Mouse (Mus musculus): ENCODE results near the gene Camk1d. TPM values are rescaled to one million over a fixed set of nuclear protein-coding genes. Genes with fewer than 3 reads are reported as not detected.
A peak's percentile ranks its signal among the peaks of the same experiment; 100 is the strongest.

Gene Camk1d
- polyA plus RNA-seq, 1 experiment from 2014 or later = 3.8 TPM

GRCm38 (mm10) chr2:5676143-5676483 lies 38.2 kb downstream of the Camk1d start:
- H3K27ac ChIP-seq (ENCODE audit: low read depth, low read length) = no peak overlapping the region
- H3K4me3 ChIP-seq (ENCODE audit: low read depth, low read length) = no peak overlapping the region
- ATAC-seq (no peak; the same call in 1 of the 2 replicates), DNase-seq (ENCODE audit: low spot score) (no peak)
- H3K36me3 ChIP-seq (ENCODE audit: control insufficient read depth, insufficient read depth, low read length) = no peaks in the 10 kb centered on the region
- no peaks in the 10 kb centered on the region for H3K27me3 ChIP-seq (replicated peaks; ENCODE audit: control insufficient read depth, insufficient read depth, low read length)
- H3K9me3 ChIP-seq (replicated peaks; ENCODE audit: control insufficient read depth, low read length) = no peaks in the 10 kb centered on the region
- no peak overlapping the region for H3K4me2 ChIP-seq (ENCODE audit: low read length)
- H3K4me1 ChIP-seq (ENCODE audit: control insufficient read depth, insufficient read depth, low read length) = peaks cover 10% of the 10 kb centered on the region
- H3K9ac ChIP-seq (ENCODE audit: low read length) = no peak overlapping the region
- WGBS = 42% methylated on average over 9 of the region's 9 CpGs

DNA sequence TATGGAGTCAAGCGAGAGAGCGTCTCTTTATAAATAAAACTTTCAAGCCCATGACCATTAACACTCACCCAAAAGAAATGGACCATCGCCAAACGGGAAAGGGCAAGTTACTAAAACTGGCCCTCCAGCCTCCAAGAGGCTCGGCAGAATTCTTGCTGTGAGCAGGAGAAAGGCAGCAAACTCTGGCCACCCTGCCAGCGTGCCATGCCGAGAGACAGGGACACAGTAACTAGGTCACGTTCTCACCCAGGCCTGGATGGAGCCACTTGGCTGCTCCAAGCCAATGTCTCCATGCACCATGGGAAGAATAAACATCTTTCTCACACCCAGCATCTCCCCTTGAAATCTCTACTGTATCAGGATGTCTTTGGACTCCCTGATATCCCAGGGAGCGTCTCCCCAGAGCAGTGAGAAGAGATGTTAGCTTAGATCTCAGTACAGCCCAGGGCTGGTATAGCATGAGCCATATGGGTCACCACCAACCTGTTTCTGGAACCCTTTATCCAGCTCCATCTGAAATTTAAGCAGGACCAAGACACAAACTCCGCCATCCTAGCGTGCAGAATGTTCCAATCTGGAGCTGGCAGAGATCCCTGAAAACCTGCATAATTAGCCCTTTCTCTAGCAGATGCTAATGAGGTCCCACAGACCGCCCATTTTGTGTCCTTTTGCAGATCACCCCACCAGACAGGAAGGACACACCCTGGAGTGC lies 38.7 kb downstream of the Camk1d start:
- DNase-seq (ENCODE audit: low spot score) (peak; percentile 81), ATAC-seq (peak; percentile 88)
- Histone ChIP-seq H3K9me3 (replicated peaks; ENCODE audit: control insufficient read depth, low read length) (no peaks in the 10 kb centered on the region), H3K27ac (ENCODE audit: low read depth, low read length) (peak overlapping the region; percentile 36; the same call in 1 of the 2 replicates), H3K9ac (ENCODE audit: low read length) (no peak overlapping the region), H3K27me3 (replicated peaks; ENCODE audit: control insufficient read depth, insufficient read depth, low read length) (no peaks in the 10 kb centered on the region), H3K4me1 (ENCODE audit: control insufficient read depth, insufficient read depth, low read length) (peaks cover 10% of the 10 kb centered on the region), H3K4me2 (ENCODE audit: low read length) (no peak overlapping the region), H3K36me3 (ENCODE audit: control insufficient read depth, insufficient read depth, low read length) (no peaks in the 10 kb centered on the region), H3K4me3 (ENCODE audit: low read depth, low read length) (no peak overlapping the region)
- 66% methylated on average over 12 of the region's 12 CpGs for WGBS

- DNase-seq (ENCODE audit: low spot score) = no peak
- H3K4me2 ChIP-seq (ENCODE audit: low read length) = no peak overlapping the region
- H3K27ac ChIP-seq (ENCODE audit: low read depth, low read length) = no peak overlapping the region
- H3K4me1 ChIP-seq (ENCODE audit: control insufficient read depth, insufficient read depth, low read length) = peaks cover 10% of the 10 kb centered on the region
- H3K4me3 ChIP-seq (ENCODE audit: low read depth, low read length) = no peak overlapping the region
- no peaks in the 10 kb centered on the region for H3K36me3 ChIP-seq (ENCODE audit: control insufficient read depth, insufficient read depth, low read length)
- no peaks in the 10 kb centered on the region for H3K27me3 ChIP-seq (replicated peaks; ENCODE audit: control insufficient read depth, insufficient read depth, low read length)
- ATAC-seq = no peak
- H3K9ac ChIP-seq (ENCODE audit: low read length) = no peak overlapping the region
- no peaks in the 10 kb centered on the region for H3K9me3 ChIP-seq (replicated peaks; ENCODE audit: control insufficient read depth, low read length)
- 90% methylated on average over 9 of the region's 9 CpGs for whole genome bisulfite sequencing
These were observed 39.8 kb downstream of the Camk1d start for GRCm38 (mm10) chr2:5674512-5674911.

GRCm38 (mm10) chr2:5673816-5674215 lies 40.5 kb downstream of the Camk1d start:
- H3K4me3 ChIP-seq (ENCODE audit: low read depth, low read length) = no peak overlapping the region
- H3K9me3 ChIP-seq (replicated peaks; ENCODE audit: control insufficient read depth, low read length) = no peaks in the 10 kb centered on the region
- DNase-seq (ENCODE audit: low spot score) (no peak), ATAC-seq (no peak)
- H3K9ac ChIP-seq (ENCODE audit: low read length) = no peak overlapping the region
- WGBS = 87% methylated on average over 6 of the region's 6 CpGs
- H3K36me3 ChIP-seq (ENCODE audit: control insufficient read depth, insufficient read depth, low read length) = no peaks in the 10 kb centered on the region
- H3K27me3 ChIP-seq (replicated peaks; ENCODE audit: control insufficient read depth, insufficient read depth, low read length) = no peaks in the 10 kb centered on the region
- peaks cover 10% of the 10 kb centered on the region for H3K4me1 ChIP-seq (ENCODE audit: control insufficient read depth, insufficient read depth, low read length)
- H3K4me2 ChIP-seq (ENCODE audit: low read length) = no peak overlapping the region
- no peak overlapping the region for H3K27ac ChIP-seq (ENCODE audit: low read depth, low read length)

DNA sequence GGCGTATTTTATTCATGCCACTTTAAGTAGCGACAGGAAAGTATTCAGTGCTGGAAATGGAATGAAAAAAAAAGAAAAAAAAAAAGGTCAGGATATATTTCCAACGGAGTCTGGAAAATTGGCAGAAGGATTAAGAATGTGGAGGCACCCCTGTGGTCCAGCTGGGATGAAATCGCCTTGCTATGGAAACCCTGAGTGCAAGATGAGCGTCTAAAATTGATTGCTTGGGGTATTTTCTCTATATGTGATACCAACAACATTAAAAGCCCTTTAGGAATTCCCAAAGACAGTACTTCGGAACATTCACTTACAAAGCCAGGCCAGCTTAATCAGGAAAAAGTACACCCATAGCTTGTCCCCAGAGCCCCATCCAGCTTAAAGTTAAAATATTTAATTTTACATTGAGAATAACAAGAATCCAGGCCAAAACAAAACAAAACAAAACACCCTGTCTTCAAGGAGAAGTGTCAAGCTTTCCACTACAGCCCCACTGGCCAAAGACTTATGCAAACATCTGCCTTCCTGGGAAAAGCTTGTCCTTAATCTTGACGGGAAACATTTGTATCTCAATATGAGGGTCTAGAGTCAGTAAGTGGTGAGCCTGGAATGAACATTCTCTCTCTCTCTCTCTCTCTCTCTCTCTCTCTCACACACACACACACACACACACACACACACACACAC lies 41.3 kb downstream of the Camk1d start:
- Histone ChIP-seq H3K27ac (ENCODE audit: low read depth, low read length) (no peak overlapping the region), H3K9me3 (replicated peaks; ENCODE audit: control insufficient read depth, low read length) (no peaks in the 10 kb centered on the region), H3K9ac (ENCODE audit: low read length) (no peak overlapping the region), H3K27me3 (replicated peaks; ENCODE audit: control insufficient read depth, insufficient read depth, low read length) (no peaks in the 10 kb centered on the region), H3K4me2 (ENCODE audit: low read length) (no peak overlapping the region), H3K4me1 (ENCODE audit: control insufficient read depth, insufficient read depth, low read length) (peaks cover 10% of the 10 kb centered on the region), H3K36me3 (ENCODE audit: control insufficient read depth, insufficient read depth, low read length) (no peaks in the 10 kb centered on the region), H3K4me3 (ENCODE audit: low read depth, low read length) (no peak overlapping the region)
- 75% methylated on average over 7 of the region's 7 CpGs for WGBS
- DNase-seq (ENCODE audit: low spot score) = no peak
- ATAC-seq = no peak

GRCm38 (mm10) chr2:5670146-5670545 lies 44.2 kb downstream of the Camk1d start:
- no peak overlapping the region for H3K9ac ChIP-seq (ENCODE audit: low read length)
- H3K4me3 ChIP-seq (ENCODE audit: low read depth, low read length) = no peak overlapping the region
- ATAC-seq (no peak), DNase-seq (ENCODE audit: low spot score) (no peak)
- WGBS = 87% methylated on average over 10 of the region's 10 CpGs
- no peaks in the 10 kb centered on the region for H3K27me3 ChIP-seq (replicated peaks; ENCODE audit: control insufficient read depth, insufficient read depth, low read length)
- H3K27ac ChIP-seq (ENCODE audit: low read depth, low read length) = no peak overlapping the region
- H3K4me2 ChIP-seq (ENCODE audit: low read length) = no peak overlapping the region
- no peaks in the 10 kb centered on the region for H3K9me3 ChIP-seq (replicated peaks; ENCODE audit: control insufficient read depth, low read length)
- H3K4me1 ChIP-seq (ENCODE audit: control insufficient read depth, insufficient read depth, low read length) = no peaks in the 10 kb centered on the region; the same call in 1 of the 2 replicates
- H3K36me3 ChIP-seq (ENCODE audit: control insufficient read depth, insufficient read depth, low read length) = no peaks in the 10 kb centered on the region

DNA sequence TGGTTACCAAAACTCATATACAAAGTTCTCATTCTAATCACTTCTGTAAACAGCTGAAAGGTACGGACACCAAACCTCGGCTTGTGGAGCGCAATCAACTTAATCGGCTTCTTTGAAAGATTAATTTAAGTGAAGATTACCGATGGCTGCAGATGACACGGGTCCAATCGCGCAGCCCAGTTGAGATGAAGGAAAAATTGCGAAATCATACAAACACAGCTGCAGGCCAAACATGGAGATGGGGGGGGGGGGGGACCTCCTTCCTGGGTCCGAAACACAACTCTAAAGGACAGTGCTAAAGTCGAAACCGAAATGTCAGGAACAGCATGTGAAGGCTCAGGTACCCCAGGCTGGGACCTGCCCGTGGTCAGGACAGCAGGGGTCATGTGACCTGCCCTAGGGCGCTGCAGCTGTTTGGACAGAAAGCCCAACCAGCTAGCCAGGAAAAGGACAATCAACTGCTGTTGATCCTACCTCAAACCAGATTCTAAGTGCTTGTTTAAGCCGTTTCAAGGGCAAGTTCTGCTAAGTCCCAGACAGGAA lies 44.7 kb downstream of the Camk1d start:
- no peaks in the 10 kb centered on the region for H3K9me3 ChIP-seq (replicated peaks; ENCODE audit: control insufficient read depth, low read length)
- H3K27me3 ChIP-seq (replicated peaks; ENCODE audit: control insufficient read depth, insufficient read depth, low read length) = no peaks in the 10 kb centered on the region
- WGBS = 89% methylated on average over 15 of the region's 15 CpGs
- no peaks in the 10 kb centered on the region for H3K4me1 ChIP-seq (ENCODE audit: control insufficient read depth, insufficient read depth, low read length)
- ATAC-seq (no peak), DNase-seq (ENCODE audit: low spot score) (no peak)
- H3K9ac ChIP-seq (ENCODE audit: low read length) = no peak overlapping the region
- H3K36me3 ChIP-seq (ENCODE audit: control insufficient read depth, insufficient read depth, low read length) = no peaks in the 10 kb centered on the region
- no peak overlapping the region for H3K4me2 ChIP-seq (ENCODE audit: low read length)
- no peak overlapping the region for H3K4me3 ChIP-seq (ENCODE audit: low read depth, low read length)
- H3K27ac ChIP-seq (ENCODE audit: low read depth, low read length) = no peak overlapping the region

DNA sequence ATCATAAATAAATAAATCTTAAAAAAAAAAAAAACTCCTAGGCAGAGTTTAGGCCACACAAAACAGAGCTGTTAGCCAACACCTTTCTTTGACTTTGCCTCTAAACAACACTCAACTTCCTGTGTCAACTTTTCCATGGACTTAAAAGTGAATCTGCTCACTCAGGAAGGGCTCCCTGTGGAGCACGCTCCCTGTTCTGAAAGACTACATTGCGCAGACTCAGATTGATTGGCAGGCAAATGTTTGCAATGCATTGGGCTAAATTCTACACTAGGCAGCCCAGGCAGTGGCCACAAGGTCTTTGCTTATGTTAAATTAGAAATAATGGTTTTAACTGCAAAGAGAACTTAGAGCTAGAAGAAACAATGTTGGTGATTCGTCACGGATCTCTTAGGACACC lies 45.4 kb downstream of the Camk1d start:
- no peaks in the 10 kb centered on the region for H3K4me1 ChIP-seq (ENCODE audit: control insufficient read depth, insufficient read depth, low read length)
- WGBS = 81% methylated on average over 4 of the region's 4 CpGs
- DNase-seq (ENCODE audit: low spot score) (no peak), ATAC-seq (no peak)
- no peak overlapping the region for H3K9ac ChIP-seq (ENCODE audit: low read length)
- H3K27me3 ChIP-seq (replicated peaks; ENCODE audit: control insufficient read depth, insufficient read depth, low read length) = no peaks in the 10 kb centered on the region
- no peaks in the 10 kb centered on the region for H3K36me3 ChIP-seq (ENCODE audit: control insufficient read depth, insufficient read depth, low read length)
- no peak overlapping the region for H3K27ac ChIP-seq (ENCODE audit: low read depth, low read length)
- no peak overlapping the region for H3K4me3 ChIP-seq (ENCODE audit: low read depth, low read length)
- H3K9me3 ChIP-seq (replicated peaks; ENCODE audit: control insufficient read depth, low read length) = no peaks in the 10 kb centered on the region
- no peak overlapping the region for H3K4me2 ChIP-seq (ENCODE audit: low read length)

GRCm38 (mm10) chr2:5663499-5663898 lies 50.8 kb downstream of the Camk1d start:
- Histone ChIP-seq H3K4me2 (ENCODE audit: low read length) (no peak overlapping the region), H3K9ac (ENCODE audit: low read length) (no peak overlapping the region), H3K4me3 (ENCODE audit: low read depth, low read length) (no peak overlapping the region), H3K36me3 (ENCODE audit: control insufficient read depth, insufficient read depth, low read length) (no peaks in the 10 kb centered on the region), H3K27me3 (replicated peaks; ENCODE audit: control insufficient read depth, insufficient read depth, low read length) (no peaks in the 10 kb centered on the region), H3K9me3 (replicated peaks; ENCODE audit: control insufficient read depth, low read length) (no peaks in the 10 kb centered on the region), H3K4me1 (ENCODE audit: control insufficient read depth, insufficient read depth, low read length) (no peaks in the 10 kb centered on the region), H3K27ac (ENCODE audit: low read depth, low read length) (no peak overlapping the region)
- WGBS = 89% methylated on average over 9 of the region's 9 CpGs
- ATAC-seq = no peak
- no peak for DNase-seq (ENCODE audit: low spot score)

Measured in forebrain, embryonic 14.5 days (tissue).